Mouse (Mus musculus): ENCODE data around the gene Socs2.

DNA sequence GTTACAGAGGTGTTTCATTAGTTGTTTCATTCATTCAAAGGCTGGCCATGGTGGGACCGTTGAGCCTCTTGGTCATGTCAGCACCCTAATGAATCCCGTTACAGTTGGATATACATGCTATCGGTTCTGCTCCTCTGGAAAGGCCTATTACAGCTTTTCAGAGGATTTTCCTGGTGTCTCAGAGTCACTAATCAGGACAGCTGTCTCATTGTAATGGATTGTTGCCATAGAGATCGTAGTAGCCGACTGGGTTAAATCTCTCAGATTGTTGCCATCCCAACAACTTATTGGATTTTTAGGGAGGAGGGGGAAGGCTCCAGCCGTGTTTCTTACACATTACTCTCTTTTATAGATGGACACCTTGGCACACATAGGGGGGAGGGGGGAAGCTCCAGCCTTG, 47.5 kb upstream of the Socs2 start:
- TF ChIP-seq POLR2A (IDR thresholded peaks at IDR 0.05; ENCODE audit: insufficient read depth, low read depth, low read length): no peak
- no peak for TF ChIP-seq CTCF (IDR thresholded peaks at IDR 0.05; ENCODE audit: insufficient read depth, low read depth, low read length)
